Mouse (Mus musculus): ENCODE measurements around the gene Ipo13. TPM values are rescaled to one million over a fixed set of nuclear protein-coding genes. Genes with fewer than 3 reads are reported as not detected.

Gene Ipo13
- polyA plus RNA-seq, 1 experiment: 207 TPM

- H3K27ac ChIP-seq (ENCODE audit: control insufficient read depth, insufficient read depth, low read depth, low read length): no peak overlapping the region
- H3K36me3 ChIP-seq (ENCODE audit: control insufficient read depth, insufficient read depth, low read length): no peaks in the 10 kb centered on the region
- H3K4me1 ChIP-seq (ENCODE audit: control insufficient read depth, insufficient read depth, low read length): peaks cover 15% of the 10 kb centered on the region
- H3K27me3 ChIP-seq (ENCODE audit: control insufficient read depth, insufficient read depth, low read length): no peaks in the 10 kb centered on the region
- no peak overlapping the region for H3K4me3 ChIP-seq (ENCODE audit: control insufficient read depth, low read depth, low read length)
- TF ChIP-seq CTCF (IDR thresholded peaks at IDR 0.05; ENCODE audit: control insufficient read depth, insufficient read depth, insufficient replicate concordance, low read depth, low read length) (no peak), POLR2A (IDR thresholded peaks at IDR 0.05; ENCODE audit: control insufficient read depth, low read depth, low read length) (no peak)
These were observed 18.4 kb upstream of the Ipo13 start for GRCm38 (mm10) chr4:117933248-117933647.

GRCm38 (mm10) chr4:117929391-117929881 lies 14.6 kb upstream of the Ipo13 start, which contains the start of gene Artn:
Artn (minus strand) TSS chr4:117929763.
- Histone ChIP-seq H3K27me3 (ENCODE audit: control insufficient read depth, insufficient read depth, low read length) (no peaks in the 10 kb centered on the region), H3K4me3 (ENCODE audit: control insufficient read depth, low read depth, low read length) (peak within 1 kb of the TSS; percentile 60), H3K36me3 (ENCODE audit: control insufficient read depth, insufficient read depth, low read length) (no peaks in the 10 kb centered on the region), H3K27ac (ENCODE audit: control insufficient read depth, insufficient read depth, low read depth, low read length) (no peak within 1 kb of the TSS), H3K4me1 (ENCODE audit: control insufficient read depth, insufficient read depth, low read length) (peaks cover 30% of the 10 kb centered on the region)
- TF ChIP-seq POLR2A (IDR thresholded peaks at IDR 0.05; ENCODE audit: control insufficient read depth, low read depth, low read length): no peak
- TF ChIP-seq CTCF (IDR thresholded peaks at IDR 0.05; ENCODE audit: control insufficient read depth, insufficient read depth, insufficient replicate concordance, low read depth, low read length): no peak

GRCm38 (mm10) chr4:117928699-117929241 lies 14.0 kb upstream of the Ipo13 start:
- Histone ChIP-seq H3K4me3 (ENCODE audit: control insufficient read depth, low read depth, low read length) (peak overlapping the region; percentile 60), H3K36me3 (ENCODE audit: control insufficient read depth, insufficient read depth, low read length) (no peaks in the 10 kb centered on the region), H3K27ac (ENCODE audit: control insufficient read depth, insufficient read depth, low read depth, low read length) (no peak overlapping the region), H3K4me1 (ENCODE audit: control insufficient read depth, insufficient read depth, low read length) (peaks cover 30% of the 10 kb centered on the region), H3K27me3 (ENCODE audit: control insufficient read depth, insufficient read depth, low read length) (no peaks in the 10 kb centered on the region)
- peak; percentile 27; the same call in 1 of the 2 replicates for TF ChIP-seq CTCF (IDR thresholded peaks at IDR 0.05; ENCODE audit: control insufficient read depth, insufficient read depth, insufficient replicate concordance, low read depth, low read length)
- no peak for TF ChIP-seq POLR2A (IDR thresholded peaks at IDR 0.05; ENCODE audit: control insufficient read depth, low read depth, low read length)

GRCm38 (mm10) chr4:117928234-117928633 lies 13.4 kb upstream of the Ipo13 start:
- H3K36me3 ChIP-seq (ENCODE audit: control insufficient read depth, insufficient read depth, low read length): no peaks in the 10 kb centered on the region
- no peaks in the 10 kb centered on the region for H3K27me3 ChIP-seq (ENCODE audit: control insufficient read depth, insufficient read depth, low read length)
- H3K27ac ChIP-seq (ENCODE audit: control insufficient read depth, insufficient read depth, low read depth, low read length): no peak overlapping the region
- TF ChIP-seq CTCF (IDR thresholded peaks at IDR 0.05; ENCODE audit: control insufficient read depth, insufficient read depth, insufficient replicate concordance, low read depth, low read length): peak; percentile 84
- TF ChIP-seq POLR2A (IDR thresholded peaks at IDR 0.05; ENCODE audit: control insufficient read depth, low read depth, low read length): no peak
- H3K4me3 ChIP-seq (ENCODE audit: control insufficient read depth, low read depth, low read length): peak overlapping the region; percentile 60
- peaks cover 30% of the 10 kb centered on the region for H3K4me1 ChIP-seq (ENCODE audit: control insufficient read depth, insufficient read depth, low read length)

- Histone ChIP-seq H3K27ac (ENCODE audit: control insufficient read depth, insufficient read depth, low read depth, low read length) (no peak overlapping the region), H3K4me1 (ENCODE audit: control insufficient read depth, insufficient read depth, low read length) (peaks cover 30% of the 10 kb centered on the region), H3K4me3 (ENCODE audit: control insufficient read depth, low read depth, low read length) (peak overlapping the region; percentile 60), H3K27me3 (ENCODE audit: control insufficient read depth, insufficient read depth, low read length) (no peaks in the 10 kb centered on the region), H3K36me3 (ENCODE audit: control insufficient read depth, insufficient read depth, low read length) (no peaks in the 10 kb centered on the region)
- no peak for TF ChIP-seq POLR2A (IDR thresholded peaks at IDR 0.05; ENCODE audit: control insufficient read depth, low read depth, low read length)
- TF ChIP-seq CTCF (IDR thresholded peaks at IDR 0.05; ENCODE audit: control insufficient read depth, insufficient read depth, insufficient replicate concordance, low read depth, low read length): no peak
These were observed 12.0 kb upstream of the Ipo13 start for GRCm38 (mm10) chr4:117926545-117927482.

GRCm38 (mm10) chr4:117924916-117925315 lies 10.1 kb upstream of the Ipo13 start:
- Histone ChIP-seq H3K27me3 (ENCODE audit: control insufficient read depth, insufficient read depth, low read length) (no peaks in the 10 kb centered on the region), H3K36me3 (ENCODE audit: control insufficient read depth, insufficient read depth, low read length) (no peaks in the 10 kb centered on the region), H3K4me3 (ENCODE audit: control insufficient read depth, low read depth, low read length) (no peak overlapping the region), H3K27ac (ENCODE audit: control insufficient read depth, insufficient read depth, low read depth, low read length) (no peak overlapping the region), H3K4me1 (ENCODE audit: control insufficient read depth, insufficient read depth, low read length) (peaks cover 26% of the 10 kb centered on the region)
- no peak for TF ChIP-seq CTCF (IDR thresholded peaks at IDR 0.05; ENCODE audit: control insufficient read depth, insufficient read depth, insufficient replicate concordance, low read depth, low read length)

GRCm38 (mm10) chr4:117923450-117923849 lies 8.7 kb upstream of the Ipo13 start:
- TF ChIP-seq POLR2A (IDR thresholded peaks at IDR 0.05; ENCODE audit: control insufficient read depth, low read depth, low read length) (no peak), CTCF (IDR thresholded peaks at IDR 0.05; ENCODE audit: control insufficient read depth, insufficient read depth, insufficient replicate concordance, low read depth, low read length) (no peak)

More at GRCm38 (mm10) chr4:117923450-117923849, 8.7 kb upstream of the Ipo13 start:
- H3K4me1 ChIP-seq (ENCODE audit: control insufficient read depth, insufficient read depth, low read length): peaks cover 15% of the 10 kb centered on the region
- no peaks in the 10 kb centered on the region for H3K27me3 ChIP-seq (ENCODE audit: control insufficient read depth, insufficient read depth, low read length)
- no peaks in the 10 kb centered on the region for H3K36me3 ChIP-seq (ENCODE audit: control insufficient read depth, insufficient read depth, low read length)
- H3K27ac ChIP-seq (ENCODE audit: control insufficient read depth, insufficient read depth, low read depth, low read length): no peak overlapping the region
- no peak overlapping the region for H3K4me3 ChIP-seq (ENCODE audit: control insufficient read depth, low read depth, low read length)
